Mouse (Mus musculus) heart, embryonic 11.5 days (tissue): ENCODE data around the gene Dhrs2. TPM values are rescaled to one million over a fixed set of nuclear protein-coding genes. Genes with fewer than 3 reads are reported as not detected.

ENCODE experiments used
- ATAC-seq: fragments of 200-750 bp; cut with Nextera tagmentation; replicated peaks from 2 replicates; pipeline ENCODE4 v1.8.0; 2017; ENCODE audit warnings: moderate library complexity; ENCODE audit not compliant: insufficient number of reproducible peaks, low FRiP score, low TSS enrichment
- H3K27ac ChIP-seq: fragments of 300-500 bp; sonication (generic); 2 replicates; pipeline ENCODE4 v1.5.1; 2014; ENCODE audit warnings: mild to moderate bottlenecking, low read depth, low read length
- H3K27me3 ChIP-seq: fragments of 300-500 bp; sonication (generic); 2 replicates; pipeline ENCODE4 v1.6.1; 2014; ENCODE audit warnings: mild to moderate bottlenecking, low read length, mixed read lengths; ENCODE audit not compliant: control insufficient read depth, insufficient read depth
- H3K36me3 ChIP-seq: fragments of 300-500 bp; sonication (generic); 2 replicates; pipeline ENCODE4 v1.6.1; 2014; ENCODE audit warnings: mild to moderate bottlenecking, low read length, moderate library complexity, mixed read lengths; ENCODE audit not compliant: control insufficient read depth, insufficient read depth
- H3K4me1 ChIP-seq: fragments of 300-500 bp; sonication (generic); 2 replicates; pipeline ENCODE4 v1.6.1; 2014; ENCODE audit warnings: low read length; ENCODE audit not compliant: control insufficient read depth, insufficient read depth
- H3K4me2 ChIP-seq: fragments of 300-500 bp; sonication (generic); 2 replicates; pipeline ENCODE4 v1.6.1; 2014; ENCODE audit warnings: mild to moderate bottlenecking, moderate library complexity
- H3K4me3 ChIP-seq: fragments of 300-500 bp; sonication (generic); 2 replicates; pipeline ENCODE4 v1.5.1; 2014; ENCODE audit warnings: low read depth, low read length
- H3K9ac ChIP-seq: fragments of 300-500 bp; sonication (generic); 2 replicates; pipeline ENCODE4 v1.6.1; 2014; ENCODE audit warnings: mild to moderate bottlenecking, low read depth, low read length, moderate library complexity
- H3K9me3 ChIP-seq: fragments of 300-500 bp; sonication (generic); replicated peaks from 2 replicates; pipeline ENCODE4 v1.6.1; 2016; ENCODE audit warnings: low read length; ENCODE audit not compliant: control insufficient read depth
- WGBS: fragments of 180-500 bp; shearing (Covaris S2); extraction: QIAGEN DNeasy Blood & Tissue Kit; methylation state at CpG from one replicate; pipeline ENCODE4 v1.1.7; 2014; ENCODE audit not compliant: insufficient replicate concordance; 5-methylcytosine and 5-hydroxymethylcytosine counted together
- polyA plus RNA-seq: library from polyadenylated mRNA; unstranded; fragments of >200 nt; fragmentation: Nextera tagmentation; extraction: Ambion mirVana; gene quantifications from 2 replicates; pipeline ENCODE4 v1.2.1, GENCODE M21; 2014

Gene Dhrs2
- polyA plus RNA-seq, 1 experiment from 2014 or later = not detected

DNA sequence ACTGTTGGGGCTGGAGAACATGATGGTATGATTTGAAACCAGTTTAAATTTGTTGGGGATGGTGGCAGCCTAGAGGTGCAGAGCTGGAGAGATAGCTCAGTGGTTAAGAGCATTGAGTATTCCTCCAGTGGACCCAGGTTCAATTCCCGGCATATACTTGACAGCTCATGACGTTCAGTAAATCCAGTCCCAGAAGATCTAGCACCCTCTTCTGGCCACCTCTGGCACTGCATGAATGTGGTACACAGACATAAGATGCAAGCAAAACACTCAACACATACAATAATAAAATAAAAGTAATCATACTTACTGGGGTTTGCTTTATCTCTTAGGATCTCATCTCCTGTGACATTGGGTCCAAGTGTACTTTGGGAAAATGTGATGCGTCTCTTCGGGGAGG, 7.3 kb upstream of the Dhrs2 start:
- no peaks in the 10 kb centered on the region for H3K27me3 ChIP-seq

DNA sequence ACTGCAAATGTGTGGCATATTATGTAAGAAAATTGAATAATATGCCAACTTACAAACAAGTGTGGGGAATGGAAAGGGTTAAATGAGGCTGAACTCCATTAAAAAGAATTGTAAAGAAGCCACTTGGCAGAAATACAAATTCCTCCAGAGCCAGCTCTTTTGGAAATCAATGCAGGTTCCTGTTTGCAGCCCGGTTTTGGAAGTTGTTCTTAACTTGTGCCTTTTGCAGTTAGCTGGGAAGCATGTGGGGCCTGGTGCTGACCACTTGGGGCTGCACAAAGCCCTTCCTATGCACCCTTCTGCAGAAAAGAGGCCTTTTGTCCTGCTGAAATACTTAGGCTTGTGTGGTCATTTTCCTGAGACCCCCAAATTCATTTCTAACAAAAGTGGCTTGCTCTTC, 1.4 kb downstream of the Dhrs2 start:
- H3K9ac ChIP-seq = no peak overlapping the region
- no peaks in the 10 kb centered on the region for H3K36me3 ChIP-seq
- H3K4me3 ChIP-seq = no peak overlapping the region
- no peaks in the 10 kb centered on the region for H3K9me3 ChIP-seq
- H3K27me3 ChIP-seq = no peaks in the 10 kb centered on the region
- H3K4me1 ChIP-seq = no peaks in the 10 kb centered on the region
- no peak for ATAC-seq
- WGBS = 43% methylated on average over 1 of the region's 1 CpGs
- H3K4me2 ChIP-seq = no peak overlapping the region
- no peak overlapping the region for H3K27ac ChIP-seq

More for the DNA sequence above, 7.3 kb upstream of the Dhrs2 start:
- Histone ChIP-seq H3K9me3 (no peaks in the 10 kb centered on the region), H3K9ac (no peak overlapping the region), H3K4me1 (no peaks in the 10 kb centered on the region), H3K4me2 (no peak overlapping the region), H3K27ac (no peak overlapping the region), H3K4me3 (no peak overlapping the region), H3K36me3 (no peaks in the 10 kb centered on the region)
- 54% methylated on average over 4 of the region's 4 CpGs for WGBS
- ATAC-seq = no peak

- H3K4me2 ChIP-seq = no peak overlapping the region
- no peak overlapping the region for H3K9ac ChIP-seq
- no peak for ATAC-seq
- WGBS = 87% methylated on average over 11 of the region's 11 CpGs
- H3K27me3 ChIP-seq = no peaks in the 10 kb centered on the region
- no peaks in the 10 kb centered on the region for H3K36me3 ChIP-seq
- no peak overlapping the region for H3K4me3 ChIP-seq
- H3K9me3 ChIP-seq = no peaks in the 10 kb centered on the region
- H3K27ac ChIP-seq = no peak overlapping the region
- no peaks in the 10 kb centered on the region for H3K4me1 ChIP-seq
Measured at GRCm38 (mm10) chr14:55234639-55235038, 12.8 kb downstream of the Dhrs2 start.

DNA sequence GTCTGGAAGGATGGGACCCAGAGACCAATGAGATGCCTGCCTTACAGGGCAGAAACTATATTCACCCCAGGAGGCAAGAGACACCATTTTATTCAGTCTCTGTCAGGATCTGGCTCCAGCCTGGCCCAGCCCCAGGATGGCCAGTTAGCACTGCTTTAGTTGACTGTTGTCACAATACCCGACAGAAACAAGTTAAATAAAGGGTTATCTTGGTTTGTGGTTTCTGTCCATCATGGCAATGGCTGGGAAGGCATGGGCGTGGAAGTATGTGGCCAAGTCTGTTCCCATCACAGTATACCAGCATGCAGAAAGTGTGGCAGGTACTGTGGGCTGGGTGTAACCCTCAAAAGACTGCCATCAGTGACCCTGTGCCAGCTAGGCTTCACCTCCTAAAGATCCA, 14.9 kb downstream of the Dhrs2 start:
- ATAC-seq = no peak
- Histone ChIP-seq H3K4me1 (no peaks in the 10 kb centered on the region), H3K9ac (no peak overlapping the region), H3K9me3 (no peaks in the 10 kb centered on the region), H3K27me3 (no peaks in the 10 kb centered on the region), H3K4me2 (no peak overlapping the region), H3K4me3 (no peak overlapping the region), H3K27ac (no peak overlapping the region), H3K36me3 (no peaks in the 10 kb centered on the region)
- 63% methylated on average over 2 of the region's 2 CpGs for WGBS

DNA sequence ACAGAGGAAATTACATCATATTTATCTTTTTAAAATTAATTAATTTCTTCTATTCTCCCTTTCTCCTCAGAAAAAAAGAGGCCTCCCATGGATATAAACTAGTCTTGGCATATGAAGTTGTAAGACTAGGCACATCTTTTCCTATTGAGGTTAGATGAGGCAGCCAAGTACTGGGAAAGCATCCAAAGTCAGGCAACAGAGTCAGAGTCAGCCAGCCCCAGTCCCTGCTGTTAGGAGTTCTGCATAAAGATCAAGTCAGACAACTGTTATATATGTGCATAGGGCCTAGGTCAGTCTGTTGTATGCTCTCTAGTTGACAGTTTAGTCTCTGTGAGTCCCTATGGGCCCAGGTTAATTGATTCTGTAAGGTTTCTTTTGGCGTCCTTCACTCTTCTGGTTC, 20.9 kb downstream of the Dhrs2 start:
- Histone ChIP-seq H3K4me3 (no peak overlapping the region), H3K9ac (no peak overlapping the region), H3K9me3 (no peaks in the 10 kb centered on the region), H3K36me3 (no peaks in the 10 kb centered on the region), H3K4me1 (no peaks in the 10 kb centered on the region), H3K27ac (no peak overlapping the region), H3K27me3 (no peaks in the 10 kb centered on the region), H3K4me2 (no peak overlapping the region)
- WGBS = 68% methylated on average over 1 of the region's 1 CpGs
- ATAC-seq = no peak

DNA sequence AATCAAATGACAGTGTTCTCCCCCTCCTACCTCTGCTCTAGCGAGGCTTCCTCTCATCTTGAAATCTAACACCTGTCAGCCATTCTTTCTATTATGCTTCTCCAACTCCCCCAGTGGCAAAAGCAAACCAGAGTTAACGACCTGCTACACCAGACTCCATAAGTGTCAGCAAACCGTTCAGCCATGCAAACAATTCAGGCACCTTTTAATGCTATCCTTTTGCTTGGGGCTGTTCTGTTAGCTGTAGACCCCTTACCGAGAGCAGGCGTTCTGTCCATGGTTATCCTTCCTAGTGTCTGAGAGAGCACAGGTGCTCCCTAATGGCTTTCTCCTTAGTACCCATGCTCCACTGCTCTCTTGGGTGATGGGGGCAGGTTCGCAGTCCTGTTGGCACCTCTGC, 25.4 kb downstream of the Dhrs2 start:
- Histone ChIP-seq H3K4me2 (no peak overlapping the region), H3K4me1 (no peaks in the 10 kb centered on the region), H3K36me3 (no peaks in the 10 kb centered on the region), H3K9me3 (no peaks in the 10 kb centered on the region), H3K27me3 (no peaks in the 10 kb centered on the region), H3K27ac (no peak overlapping the region), H3K9ac (no peak overlapping the region), H3K4me3 (no peak overlapping the region)
- no peak for ATAC-seq
- 53% methylated on average over 6 of the region's 6 CpGs for WGBS

DNA sequence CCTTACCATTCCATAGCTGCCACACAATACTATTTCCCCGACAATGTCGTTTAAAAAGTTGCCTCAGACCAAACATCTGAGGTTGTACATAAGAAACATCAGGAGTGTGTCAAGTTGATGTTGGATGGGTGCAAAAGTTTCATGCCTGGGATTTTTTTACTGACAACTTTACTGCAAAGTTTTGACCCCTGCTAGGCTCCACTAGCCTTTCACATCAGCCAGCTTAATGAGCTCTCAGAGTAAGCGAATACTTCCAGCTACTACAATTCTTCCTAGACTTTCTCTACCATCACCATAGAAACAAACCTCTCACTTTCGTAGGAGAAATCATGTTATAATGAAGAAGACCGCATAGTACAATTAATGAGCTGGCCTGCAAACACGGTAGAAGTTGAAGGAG, 26.5 kb downstream of the Dhrs2 start:
- WGBS = 83% methylated on average over 6 of the region's 6 CpGs
- no peaks in the 10 kb centered on the region for H3K36me3 ChIP-seq
- no peak overlapping the region for H3K27ac ChIP-seq
- ATAC-seq = no peak
- H3K27me3 ChIP-seq = no peaks in the 10 kb centered on the region
- no peaks in the 10 kb centered on the region for H3K9me3 ChIP-seq
- no peak overlapping the region for H3K4me3 ChIP-seq
- no peak overlapping the region for H3K9ac ChIP-seq
- no peak overlapping the region for H3K4me2 ChIP-seq
- H3K4me1 ChIP-seq = no peaks in the 10 kb centered on the region

DNA sequence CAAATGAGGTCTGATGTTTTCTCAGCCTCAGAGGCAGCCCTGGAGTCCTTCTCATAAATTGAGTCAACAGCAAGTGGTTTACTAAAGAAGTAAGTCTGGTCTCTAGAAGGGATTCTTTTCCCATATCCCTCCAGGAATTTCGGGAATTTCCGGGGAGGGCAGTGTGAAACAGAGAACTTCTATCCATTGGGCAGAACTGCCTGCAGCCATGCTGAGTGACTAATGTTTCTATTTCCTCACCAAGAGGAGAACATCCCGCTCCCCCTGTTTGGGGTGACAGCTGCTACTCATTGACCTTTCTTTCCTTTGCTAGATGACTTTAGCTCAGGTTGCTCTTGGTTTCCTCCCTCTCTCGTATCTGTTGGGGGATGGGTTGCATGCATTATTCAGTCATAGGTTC, 31.8 kb downstream of the Dhrs2 start:
- Histone ChIP-seq H3K4me3 (no peak overlapping the region), H3K9ac (no peak overlapping the region), H3K9me3 (no peaks in the 10 kb centered on the region), H3K4me1 (no peaks in the 10 kb centered on the region), H3K4me2 (no peak overlapping the region), H3K27me3 (0 out of 2 replicates have a peak, but pooled peaks cover 2% of the 10 kb centered on the region), H3K36me3 (no peaks in the 10 kb centered on the region), H3K27ac (no peak overlapping the region)
- no peak for ATAC-seq
- WGBS = 58% methylated on average over 4 of the region's 4 CpGs

GRCm38 (mm10) chr14:55255443-55255842, 33.6 kb downstream of the Dhrs2 start:
- no peak overlapping the region for H3K4me3 ChIP-seq
- ATAC-seq = no peak
- 71% methylated on average over 6 of the region's 6 CpGs for WGBS

More at GRCm38 (mm10) chr14:55255443-55255842, 33.6 kb downstream of the Dhrs2 start:
- H3K4me1 ChIP-seq = no peaks in the 10 kb centered on the region
- H3K27ac ChIP-seq = no peak overlapping the region
- H3K9ac ChIP-seq = no peak overlapping the region
- H3K27me3 ChIP-seq = 0 out of 2 replicates have a peak, but pooled peaks cover 2% of the 10 kb centered on the region
- no peaks in the 10 kb centered on the region for H3K9me3 ChIP-seq
- no peaks in the 10 kb centered on the region for H3K36me3 ChIP-seq
- H3K4me2 ChIP-seq = no peak overlapping the region
